Mouse (Mus musculus) heart, embryonic 16.5 days (tissue): Measurements from ENCODE around the gene Exosc5. TPM values are rescaled to one million over a fixed set of nuclear protein-coding genes. Genes with fewer than 3 reads are reported as not detected.

Experiments
- ATAC-seq: fragments of 200-750 bp; cut with Nextera tagmentation; replicated peaks from 2 replicates; pipeline ENCODE4 v1.8.0; 2017; ENCODE audit warnings: moderate number of reproducible peaks; ENCODE audit not compliant: insufficient read depth, low FRiP score; ENCODE audit errors: extremely low read depth
- H3K27ac ChIP-seq: fragments of 300-500 bp; sonication (generic); 2 replicates; pipeline ENCODE4 v1.5.1; 2014; ENCODE audit warnings: mild to moderate bottlenecking, low read length, control low read depth, moderate library complexity
- H3K27me3 ChIP-seq: fragments of 300-500 bp; sonication (generic); 2 replicates; pipeline ENCODE4 v1.6.1; 2014; ENCODE audit warnings: low read length, mixed read lengths; ENCODE audit not compliant: control insufficient read depth, insufficient read depth
- H3K36me3 ChIP-seq: fragments of 300-500 bp; sonication (generic); 2 replicates; pipeline ENCODE4 v1.6.1; 2014; ENCODE audit not compliant: control insufficient read depth, insufficient read depth
- H3K4me1 ChIP-seq: fragments of 300-500 bp; sonication (generic); 2 replicates; pipeline ENCODE4 v1.6.1; 2014; ENCODE audit warnings: low read length, mixed read lengths; ENCODE audit not compliant: control insufficient read depth, insufficient read depth
- H3K4me2 ChIP-seq: fragments of 300-500 bp; sonication (generic); 2 replicates; pipeline ENCODE4 v1.6.1; 2014; ENCODE audit warnings: low read depth, mild to moderate bottlenecking, control low read depth, low read length
- H3K4me3 ChIP-seq: fragments of 300-500 bp; sonication (generic); 2 replicates; pipeline ENCODE4 v1.5.1; 2014; ENCODE audit warnings: mild to moderate bottlenecking, control low read depth, low read length
- H3K9ac ChIP-seq: fragments of 300-500 bp; sonication (generic); 2 replicates; pipeline ENCODE4 v1.6.1; 2014; ENCODE audit warnings: low read length, control low read depth
- H3K9me3 ChIP-seq: fragments of 300-500 bp; sonication (generic); replicated peaks from 2 replicates; pipeline ENCODE4 v1.6.1; 2016; ENCODE audit warnings: low read length; ENCODE audit not compliant: control insufficient read depth
- WGBS: fragments of 180-500 bp; shearing (Covaris S2); extraction: QIAGEN DNeasy Blood & Tissue Kit; methylation state at CpG from one replicate; pipeline ENCODE4 v1.1.7; 2014; 5-methylcytosine and 5-hydroxymethylcytosine counted together
- polyA plus RNA-seq: library from polyadenylated mRNA; unstranded; fragments of >200 nt; fragmentation: Nextera tagmentation; extraction: Ambion mirVana; gene quantifications from 2 replicates; pipeline ENCODE4 v1.2.1, GENCODE M21; 2015

Exosc5 gene
- polyA plus RNA-seq, 1 experiment from 2014 or later: 44.6 TPM

DNA sequence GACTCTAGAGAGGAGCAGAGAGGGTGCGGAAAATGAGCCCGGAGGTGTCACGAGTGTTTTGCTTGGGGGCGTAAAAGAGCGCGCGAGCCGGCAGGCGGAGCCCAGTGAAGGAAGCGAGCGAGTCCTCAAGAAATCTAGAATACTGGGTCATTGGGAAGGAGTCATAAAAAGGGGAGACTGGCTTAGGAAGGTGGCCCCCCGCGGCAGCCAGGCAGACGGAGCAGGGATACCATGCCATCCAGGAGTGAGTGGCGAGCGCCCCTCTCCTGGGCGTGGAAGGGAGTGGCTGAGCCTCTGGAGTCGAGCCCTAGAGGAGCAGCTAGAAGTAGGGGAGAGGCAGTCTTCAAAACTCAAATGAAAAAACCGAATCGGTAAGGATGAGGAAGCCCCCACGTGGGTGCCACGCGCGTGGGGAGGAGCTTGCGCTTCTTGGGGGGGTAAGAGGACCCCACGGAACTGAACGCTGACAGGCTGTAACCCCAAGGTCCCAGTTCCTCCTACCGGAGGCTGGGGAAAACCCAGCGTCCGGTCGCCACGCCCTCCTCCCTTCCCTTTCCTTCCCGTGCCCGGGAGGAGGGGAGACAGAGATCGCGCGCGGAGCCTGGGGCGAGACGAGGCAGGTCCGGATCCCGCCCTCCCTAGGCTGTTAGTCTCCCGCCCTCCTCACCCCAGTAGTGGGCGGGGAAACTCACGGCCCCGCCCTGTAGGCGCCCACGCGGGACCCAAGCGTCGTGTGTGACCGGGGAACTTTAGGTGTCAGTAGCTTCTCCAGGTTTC is 30.0 kb downstream of the Exosc5 start:
- peak; percentile 68 for ATAC-seq
- H3K27me3 ChIP-seq: 0 out of 2 replicates have a peak, but pooled peaks cover 2% of the 10 kb centered on the region
- H3K9ac ChIP-seq: peak overlapping the region; percentile 80
- H3K4me1 ChIP-seq: peaks cover 13% of the 10 kb centered on the region
- peaks cover 2% of the 10 kb centered on the region; the same call in 1 of the 2 replicates for H3K36me3 ChIP-seq
- no peaks in the 10 kb centered on the region for H3K9me3 ChIP-seq
- under 1% methylated on average over 50 of the region's 52 CpGs for WGBS
- peak overlapping the region; percentile 97 for H3K4me2 ChIP-seq
- peak overlapping the region; percentile 64 for H3K4me3 ChIP-seq
- H3K27ac ChIP-seq: peak overlapping the region; percentile 75

DNA sequence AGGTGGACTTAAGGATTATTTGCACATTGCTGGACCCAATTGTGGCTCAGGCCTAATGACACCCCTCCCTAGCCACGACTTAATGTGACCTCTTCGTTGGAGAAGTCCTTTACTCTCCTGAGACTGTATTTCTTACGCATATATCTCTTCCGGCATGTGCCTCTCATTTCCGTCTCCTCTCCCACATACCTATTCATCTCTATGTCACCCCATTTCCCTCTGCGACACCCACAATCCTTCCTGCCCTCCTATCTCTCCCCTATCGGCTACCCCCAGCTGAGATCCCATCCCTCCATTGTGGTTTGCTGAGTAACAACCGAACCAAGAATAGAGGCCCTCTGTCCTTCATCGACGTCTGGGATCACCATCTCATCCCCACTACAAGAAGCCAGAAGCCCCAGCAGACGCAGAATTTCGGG is 30.6 kb downstream of the Exosc5 start:
- peak overlapping the region; percentile 75 for H3K27ac ChIP-seq
- peaks cover 13% of the 10 kb centered on the region for H3K4me1 ChIP-seq
- peak overlapping the region; percentile 97 for H3K4me2 ChIP-seq
- H3K36me3 ChIP-seq: peaks cover 2% of the 10 kb centered on the region
- H3K4me3 ChIP-seq: peak overlapping the region; percentile 64
- no peaks in the 10 kb centered on the region for H3K9me3 ChIP-seq
- 0 out of 2 replicates have a peak, but pooled peaks have one; percentile 1 for ATAC-seq
- peak overlapping the region; percentile 80 for H3K9ac ChIP-seq
- H3K27me3 ChIP-seq: 0 out of 2 replicates have a peak, but pooled peaks cover 2% of the 10 kb centered on the region
- 9% methylated on average over 12 of the region's 12 CpGs for WGBS

DNA sequence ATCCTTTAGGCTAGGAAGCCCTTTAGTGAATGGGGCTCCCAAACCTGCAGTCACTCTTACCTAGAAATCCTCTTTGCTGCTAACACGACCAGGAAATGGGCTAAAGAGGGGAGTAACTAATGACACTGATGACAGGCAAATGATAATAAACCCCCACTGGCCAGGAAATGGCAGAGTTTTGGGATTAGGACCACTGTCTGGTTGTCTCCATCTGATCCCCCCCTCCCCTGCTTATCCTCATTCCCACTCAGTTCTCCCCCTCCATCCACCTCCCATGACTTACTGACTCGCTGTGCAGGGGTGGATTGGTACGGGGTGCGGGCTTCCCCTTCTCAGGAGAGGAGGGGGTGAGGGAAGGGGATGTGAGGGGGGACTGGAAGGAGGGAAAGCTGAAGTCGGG is 31.1 kb downstream of the Exosc5 start:
- Histone ChIP-seq H3K27me3 (0 out of 2 replicates have a peak, but pooled peaks cover 2% of the 10 kb centered on the region), H3K4me3 (peak overlapping the region; percentile 64), H3K27ac (peak overlapping the region; percentile 75; the same call in 1 of the 2 replicates), H3K36me3 (peaks cover 2% of the 10 kb centered on the region), H3K9me3 (no peaks in the 10 kb centered on the region), H3K4me1 (peaks cover 13% of the 10 kb centered on the region), H3K9ac (peak overlapping the region; percentile 80; the same call in 1 of the 2 replicates), H3K4me2 (peak overlapping the region; percentile 97)
- ATAC-seq: no peak
- WGBS: 36% methylated on average over 5 of the region's 5 CpGs

DNA sequence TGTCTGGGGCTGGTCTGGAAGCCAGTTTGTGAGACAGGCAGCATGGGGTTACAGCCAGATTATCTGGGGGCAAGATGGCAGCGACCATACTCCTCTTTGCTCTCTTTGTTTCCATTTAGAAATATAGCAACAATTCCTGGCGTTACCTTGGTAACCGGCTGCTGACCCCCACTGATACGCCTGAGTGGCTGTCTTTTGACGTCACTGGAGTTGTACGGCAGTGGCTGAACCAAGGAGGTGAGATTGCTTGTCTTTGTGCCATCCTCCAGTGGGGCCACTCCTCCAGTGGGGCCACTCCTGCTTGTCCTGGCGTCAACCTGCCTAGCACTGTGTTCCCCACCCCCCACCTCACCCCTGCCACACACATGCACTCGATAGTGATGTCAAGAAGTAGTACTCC is 35.1 kb downstream of the Exosc5 start:
- no peak for ATAC-seq
- H3K9ac ChIP-seq: no peak overlapping the region
- peaks cover 5% of the 10 kb centered on the region; the same call in 1 of the 2 replicates for H3K4me1 ChIP-seq
- H3K4me2 ChIP-seq: no peak overlapping the region
- no peaks in the 10 kb centered on the region for H3K9me3 ChIP-seq
- H3K27ac ChIP-seq: no peak overlapping the region
- H3K36me3 ChIP-seq: peaks cover 6% of the 10 kb centered on the region
- 0 out of 2 replicates have a peak, but pooled peaks cover 2% of the 10 kb centered on the region for H3K27me3 ChIP-seq
- H3K4me3 ChIP-seq: no peak overlapping the region
- WGBS: 70% methylated on average over 8 of the region's 8 CpGs

DNA sequence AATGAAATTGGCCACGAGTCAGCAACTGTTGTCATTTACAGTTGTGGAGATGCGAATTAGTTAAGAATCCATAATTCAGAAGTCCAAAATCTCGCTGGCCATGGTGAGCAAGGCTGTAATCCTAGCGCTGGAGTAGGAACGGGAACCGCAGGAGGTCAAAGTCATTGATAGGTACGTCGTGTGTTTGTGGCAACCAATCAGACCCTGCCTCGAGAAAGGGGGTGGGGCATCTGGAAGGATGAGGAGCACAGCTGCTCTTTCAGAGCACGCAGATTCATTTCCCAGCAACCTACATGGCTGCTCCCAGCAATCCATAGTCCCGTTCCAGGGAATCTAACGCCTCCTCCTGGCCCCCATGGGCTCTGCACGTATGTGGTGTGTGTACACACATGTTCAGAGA is 40.9 kb downstream of the Exosc5 start:
- H3K4me3 ChIP-seq: no peak overlapping the region
- H3K9ac ChIP-seq: no peak overlapping the region
- H3K4me2 ChIP-seq: no peak overlapping the region
- no peak for ATAC-seq
- WGBS: 62% methylated on average over 13 of the region's 13 CpGs
- peaks cover 21% of the 10 kb centered on the region for H3K36me3 ChIP-seq
- H3K27ac ChIP-seq: no peak overlapping the region
- peaks cover 13% of the 10 kb centered on the region for H3K4me1 ChIP-seq
- H3K9me3 ChIP-seq: peaks cover 5% of the 10 kb centered on the region
- no peaks in the 10 kb centered on the region for H3K27me3 ChIP-seq

DNA sequence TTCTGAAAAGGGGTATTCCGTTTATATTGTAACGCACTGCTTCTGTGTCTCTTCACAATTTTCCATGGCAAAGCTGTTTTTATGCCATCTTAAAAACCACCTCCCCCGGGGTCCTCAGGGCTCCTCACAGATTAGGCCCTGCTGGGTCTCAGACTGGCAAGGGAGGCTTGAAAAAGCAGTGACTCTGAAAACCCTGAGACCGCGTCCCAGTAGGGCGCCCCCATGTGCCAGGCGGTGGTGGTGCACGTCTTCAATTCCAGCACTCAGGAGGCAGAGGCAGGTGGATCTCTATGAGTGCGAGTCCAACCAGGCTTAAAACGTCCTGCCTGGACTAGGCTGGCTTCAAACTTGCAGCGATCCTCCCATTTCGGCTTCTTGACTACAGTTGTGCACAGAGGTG is 41.8 kb downstream of the Exosc5 start:
- 76% methylated on average over 12 of the region's 12 CpGs for WGBS
- Histone ChIP-seq H3K9ac (no peak overlapping the region), H3K27ac (no peak overlapping the region), H3K27me3 (no peaks in the 10 kb centered on the region), H3K36me3 (peaks cover 21% of the 10 kb centered on the region), H3K4me1 (peaks cover 20% of the 10 kb centered on the region), H3K9me3 (peaks cover 5% of the 10 kb centered on the region), H3K4me2 (no peak overlapping the region), H3K4me3 (no peak overlapping the region)
- no peak for ATAC-seq

DNA sequence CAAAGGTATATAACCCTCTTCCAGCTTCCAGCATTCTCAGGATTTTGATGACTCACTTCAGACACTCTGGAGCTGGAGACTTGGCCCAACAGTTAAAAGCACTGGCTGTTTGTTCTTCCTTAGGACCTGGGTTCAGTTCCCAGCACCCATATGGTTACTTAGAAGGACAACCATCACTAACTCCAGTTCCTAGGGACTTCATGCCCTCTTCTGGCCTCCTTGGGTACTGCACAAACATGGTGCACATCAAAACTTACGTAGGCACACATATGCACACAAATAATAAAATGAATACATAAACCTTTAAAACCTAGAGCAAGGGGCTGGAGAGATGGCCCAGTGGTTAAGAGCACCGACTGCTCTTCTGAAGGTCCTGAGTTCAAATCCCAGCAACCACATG is 43.4 kb downstream of the Exosc5 start:
- H3K9me3 ChIP-seq: peaks cover 5% of the 10 kb centered on the region
- H3K4me2 ChIP-seq: no peak overlapping the region
- no peak overlapping the region for H3K27ac ChIP-seq
- no peak overlapping the region for H3K4me3 ChIP-seq
- peaks cover 29% of the 10 kb centered on the region for H3K4me1 ChIP-seq
- 94% methylated on average over 2 of the region's 2 CpGs for WGBS
- no peak overlapping the region for H3K9ac ChIP-seq
- H3K27me3 ChIP-seq: no peaks in the 10 kb centered on the region
- no peak for ATAC-seq
- H3K36me3 ChIP-seq: peaks cover 21% of the 10 kb centered on the region

DNA sequence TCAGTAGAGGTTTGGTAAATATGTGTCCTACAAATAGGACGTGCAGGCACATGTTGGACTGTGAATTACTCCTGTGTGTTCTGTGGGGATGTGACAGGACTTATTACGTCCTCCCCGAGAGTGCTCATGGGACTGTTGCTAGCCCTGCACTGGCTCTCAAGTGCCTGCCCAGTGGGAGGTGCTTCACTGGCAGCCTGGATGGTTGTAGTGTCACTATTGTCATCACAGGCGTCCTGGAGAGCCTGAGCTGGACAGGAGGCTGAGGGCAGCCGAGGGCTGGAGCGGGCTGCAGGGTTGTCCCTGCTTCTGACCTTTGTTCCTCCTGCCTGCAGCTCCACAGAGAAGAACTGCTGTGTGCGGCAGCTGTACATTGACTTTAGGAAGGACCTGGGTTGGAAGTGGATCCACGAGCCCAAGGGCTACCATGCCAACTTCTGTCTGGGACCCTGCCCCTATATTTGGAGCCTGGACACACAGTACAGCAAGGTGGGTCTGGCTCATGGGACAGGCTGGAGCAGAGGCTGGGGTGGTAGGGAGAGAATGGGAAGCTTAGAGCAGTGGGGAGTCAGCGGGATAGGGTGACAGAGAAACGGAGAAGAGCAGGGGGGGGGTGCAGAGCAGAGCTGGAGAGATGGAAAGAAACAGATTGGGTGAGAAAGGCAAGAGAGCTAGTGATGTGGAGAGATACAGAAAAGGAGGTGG is 45.0 kb downstream of the Exosc5 start:
- 30% methylated on average over 10 of the region's 10 CpGs for WGBS
- Histone ChIP-seq H3K4me2 (peak overlapping the region; percentile 61; the same call in 1 of the 2 replicates), H3K9me3 (peaks cover 5% of the 10 kb centered on the region), H3K4me3 (no peak overlapping the region), H3K27ac (peak overlapping the region; percentile 9; the same call in 1 of the 2 replicates), H3K27me3 (no peaks in the 10 kb centered on the region), H3K36me3 (peaks cover 18% of the 10 kb centered on the region), H3K9ac (0 out of 2 replicates have a peak overlapping the region, but pooled peaks have one; percentile 6), H3K4me1 (peaks cover 33% of the 10 kb centered on the region)
- 0 out of 2 replicates have a peak, but pooled peaks have one; percentile 14 for ATAC-seq
